Mouse (Mus musculus) embryo, embryonic 9.5 days (tissue): ENCODE data around the gene Comt.

Experiments
- DNase-seq: peaks from one replicate; pipeline ENCODE4 v3.0.0-alpha.2; 2017; ENCODE audit errors: extremely low spot score

Gene Comt

DNA sequence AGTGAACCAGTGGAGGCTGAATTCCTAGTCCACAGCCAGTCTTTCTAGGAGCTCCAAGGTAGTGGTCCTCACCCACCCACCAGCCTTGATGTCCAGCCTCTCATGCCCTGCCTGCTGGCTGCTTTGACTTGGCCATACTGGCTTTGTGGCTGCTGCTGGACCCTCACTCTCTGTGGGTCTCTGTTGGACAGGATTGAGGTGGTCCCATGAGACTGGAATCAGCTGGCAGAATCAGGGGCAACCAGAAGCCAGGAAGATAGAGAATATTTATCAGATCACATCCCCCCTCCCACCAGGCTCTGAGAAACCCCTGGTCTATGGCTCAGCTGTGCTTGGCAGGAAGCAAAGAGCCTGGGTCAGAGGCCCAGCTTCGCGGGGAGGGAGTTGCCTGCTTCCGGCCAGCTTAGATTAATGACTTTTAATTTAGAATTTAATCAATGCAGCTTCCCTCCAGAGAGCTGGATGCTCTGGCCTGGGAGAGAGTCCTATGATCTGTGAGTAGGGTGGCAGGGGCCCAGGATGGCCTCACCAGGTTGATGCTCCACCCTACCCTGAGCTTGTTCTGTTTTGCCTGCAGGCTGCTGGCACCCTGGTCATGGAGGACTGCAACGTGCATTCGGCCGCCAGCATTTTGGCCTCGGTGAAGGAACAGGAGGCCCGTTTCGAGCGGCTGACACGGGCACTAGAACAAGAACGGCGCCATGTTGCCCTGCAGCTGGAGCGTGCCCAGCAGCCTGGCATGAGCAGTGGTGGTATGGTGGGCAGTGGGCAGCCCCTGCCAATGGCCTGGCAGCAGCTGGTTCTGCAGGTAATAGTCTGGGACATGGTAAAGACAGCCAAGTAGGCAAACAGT lies 37.8 kb downstream of the Comt start:
- no peak for DNase-seq

GRCm38 (mm10) chr16:18387704-18388582 lies 38.7 kb downstream of the Comt start:
- no peak for DNase-seq

- no peak for DNase-seq
Observed at GRCm38 (mm10) chr16:18386972-18387371, 39.7 kb downstream of the Comt start.

GRCm38 (mm10) chr16:18386451-18386850 lies 40.2 kb downstream of the Comt start:
- DNase-seq, result no peak

DNA sequence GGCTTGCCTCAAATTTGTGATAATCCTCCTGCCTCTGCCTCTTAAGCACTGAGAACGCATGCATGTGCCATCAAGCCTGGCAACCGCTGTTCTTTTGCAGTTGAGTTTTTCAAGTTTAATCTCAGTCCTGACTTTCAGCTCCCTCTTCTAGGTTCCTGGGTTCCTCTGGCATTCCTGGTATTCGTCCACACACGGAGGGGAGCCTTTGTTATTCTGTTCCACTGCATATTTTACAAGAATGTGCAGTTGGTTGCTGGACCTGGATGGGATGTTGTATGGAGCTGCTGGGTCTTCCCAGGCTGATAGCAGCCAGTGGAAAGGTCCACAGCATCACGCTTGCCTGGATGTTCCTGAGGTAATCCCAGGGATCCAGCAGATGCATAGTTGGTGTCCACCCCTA lies 41.2 kb downstream of the Comt start:
- DNase-seq, result no peak

DNA sequence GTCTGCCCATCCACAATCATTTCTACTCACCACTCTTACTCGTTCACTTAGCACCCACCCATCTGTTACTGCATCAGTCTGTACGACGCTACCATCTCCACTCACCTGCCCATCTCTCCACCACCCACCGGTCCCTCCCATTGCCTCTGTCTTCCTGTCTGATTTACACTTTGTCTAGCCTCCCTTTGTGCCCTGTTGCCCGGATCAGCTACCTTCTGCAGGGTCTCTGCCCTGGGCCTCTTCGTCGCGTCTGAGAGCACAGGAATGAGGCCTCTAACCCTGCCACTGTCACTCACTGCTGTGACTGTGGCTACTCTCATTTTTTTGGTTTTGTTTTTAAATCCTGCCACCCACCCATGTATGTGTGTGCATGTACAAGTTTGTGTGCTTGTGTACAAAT lies 42.0 kb downstream of the Comt start:
- DNase-seq, result no peak

GRCm38 (mm10) chr16:18384211-18384610 lies 42.4 kb downstream of the Comt start:
- no peak for DNase-seq

GRCm38 (mm10) chr16:18383756-18384155 lies 42.9 kb downstream of the Comt start:
- peak; percentile 66 for DNase-seq

GRCm38 (mm10) chr16:18383045-18383726 lies 43.5 kb downstream of the Comt start:
- no peak for DNase-seq

GRCm38 (mm10) chr16:18381621-18382258 lies 44.9 kb downstream of the Comt start:
- no peak for DNase-seq

DNA sequence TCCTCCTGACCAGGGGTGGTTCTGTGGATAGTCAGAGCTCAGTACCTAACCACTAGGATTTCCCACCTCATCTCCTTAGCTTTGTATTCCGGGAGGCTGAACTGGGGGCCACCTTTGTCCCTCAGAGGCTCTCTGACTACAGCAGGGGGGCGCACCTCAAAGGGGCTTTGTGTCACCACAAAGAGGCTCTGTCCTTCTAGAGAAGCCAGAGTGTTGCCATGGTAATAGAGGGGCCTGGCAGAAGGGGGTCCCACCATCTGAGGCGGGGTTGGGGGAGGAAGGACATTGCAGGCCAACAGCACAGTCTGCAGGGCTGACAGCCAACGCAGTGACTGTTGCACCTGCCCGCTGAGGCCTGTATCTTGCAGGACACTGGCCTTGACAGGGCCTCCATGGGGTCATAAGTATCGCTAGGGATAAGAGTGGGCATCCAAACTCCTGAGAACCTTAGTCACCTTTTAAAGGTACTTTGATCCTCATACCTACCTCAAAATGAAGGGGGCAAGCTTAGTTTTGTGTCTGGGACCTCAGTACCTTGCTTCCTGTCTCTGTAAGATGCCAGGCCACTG lies 46.1 kb downstream of the Comt start:
- peak; percentile 64 for DNase-seq

DNA sequence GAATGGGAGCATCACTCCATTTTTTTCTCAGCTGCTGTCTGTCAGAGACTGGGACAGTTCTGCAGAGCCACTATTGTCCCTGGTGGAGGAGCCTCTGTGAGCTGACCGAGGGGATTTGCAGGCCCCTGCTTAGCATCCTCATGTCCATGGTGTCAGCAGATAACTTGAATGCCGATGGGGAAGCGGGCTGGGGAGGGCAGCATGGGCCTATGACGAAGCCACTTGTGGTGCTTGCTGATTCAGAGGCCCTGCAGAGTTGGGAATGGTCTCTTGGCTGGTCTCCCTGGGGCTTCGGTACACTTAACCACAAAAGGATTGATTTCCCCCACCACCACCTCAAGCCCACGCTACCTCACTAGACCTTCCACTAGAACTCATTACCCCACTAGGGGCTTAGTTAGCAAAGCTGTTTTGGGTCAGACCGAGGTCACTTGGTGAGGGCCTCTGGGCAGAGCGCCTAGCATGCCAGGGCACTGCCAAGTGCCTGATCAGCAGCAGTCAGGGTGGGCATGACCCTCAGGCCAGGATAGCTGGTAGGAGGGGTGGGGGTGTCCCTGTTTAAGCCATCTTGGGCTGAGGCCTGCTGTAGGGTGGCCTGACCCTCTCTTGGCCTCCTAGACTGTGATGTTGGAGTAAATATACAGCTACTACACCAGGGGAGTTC lies 47.2 kb downstream of the Comt start:
- no peak for DNase-seq

GRCm38 (mm10) chr16:18378489-18378888 lies 48.2 kb downstream of the Comt start:
- DNase-seq, result no peak

- no peak for DNase-seq
Observed at GRCm38 (mm10) chr16:18377203-18377602, 49.4 kb downstream of the Comt start.

DNA sequence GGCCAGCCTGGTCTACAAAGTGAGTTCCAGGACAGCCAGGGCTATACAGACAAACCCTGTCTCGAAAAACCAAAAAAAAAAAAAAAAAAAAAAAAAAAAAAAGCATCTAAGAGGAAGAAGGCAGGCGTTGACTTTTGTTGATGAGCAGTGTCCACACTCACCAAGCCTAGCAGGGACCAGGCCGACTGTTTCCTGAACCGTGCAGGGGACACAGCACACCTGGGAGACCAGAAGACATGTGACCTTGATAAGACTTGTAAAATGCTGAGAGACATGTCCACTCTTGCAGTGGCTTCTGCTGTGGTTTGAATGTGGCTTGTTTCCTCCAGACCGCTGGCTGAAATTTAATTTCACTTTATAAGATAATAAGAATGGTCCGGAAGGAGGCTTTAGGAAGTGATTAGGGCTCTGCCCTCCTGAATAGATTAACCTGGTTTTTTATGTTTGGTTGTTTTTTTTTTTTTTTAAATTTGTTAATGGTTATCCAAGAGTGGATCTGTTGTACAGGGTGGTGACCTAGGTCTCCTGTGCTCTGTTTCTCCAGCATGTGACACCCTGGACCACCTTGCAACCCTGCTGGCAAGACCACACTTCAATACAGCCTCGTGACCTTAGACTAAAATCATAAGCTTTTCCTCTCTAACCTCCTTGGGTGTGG lies 50.2 kb downstream of the Comt start:
- DNase-seq, result no peak

DNA sequence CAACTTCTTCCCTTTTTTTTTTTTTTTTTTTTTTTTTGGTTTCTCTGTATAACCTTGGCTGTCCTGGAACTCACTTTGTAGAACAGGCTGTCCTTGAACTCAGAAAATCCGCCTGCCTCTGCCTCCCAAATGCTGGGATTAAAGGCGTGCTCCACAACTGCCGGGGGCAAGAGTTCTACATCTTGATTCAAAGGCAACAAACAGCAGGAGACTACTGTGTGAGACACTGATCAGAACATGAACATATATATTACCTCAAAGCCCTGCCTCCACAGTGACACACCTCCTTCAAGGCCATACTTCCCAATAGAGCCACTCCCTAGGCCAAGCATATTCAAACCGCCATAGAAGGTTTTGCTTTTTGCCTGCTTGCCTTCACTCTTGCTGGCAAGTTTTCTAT lies 53.0 kb downstream of the Comt start:
- DNase-seq, result no peak

DNA sequence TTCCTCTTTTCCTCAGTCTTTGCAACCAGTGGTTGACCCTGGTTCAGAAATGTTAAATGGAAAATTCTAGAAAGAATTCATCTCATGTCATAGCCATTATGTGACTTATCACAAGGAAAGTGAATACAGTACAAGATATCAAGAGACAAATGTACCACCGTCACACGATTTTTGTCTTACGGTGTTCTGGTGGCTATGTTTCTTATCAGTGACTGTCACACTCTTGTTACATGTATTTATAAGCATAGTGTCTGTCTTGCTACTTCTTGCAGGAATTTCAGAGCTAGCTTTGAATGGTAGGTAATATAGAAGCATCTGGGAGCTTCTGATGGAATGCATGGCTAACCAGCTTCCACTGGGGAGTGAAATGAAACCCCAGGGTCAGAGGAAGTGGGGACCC lies 56.5 kb downstream of the Comt start:
- no peak for DNase-seq

GRCm38 (mm10) chr16:18366849-18367248 lies 59.8 kb downstream of the Comt start:
- DNase-seq, result no peak

DNA sequence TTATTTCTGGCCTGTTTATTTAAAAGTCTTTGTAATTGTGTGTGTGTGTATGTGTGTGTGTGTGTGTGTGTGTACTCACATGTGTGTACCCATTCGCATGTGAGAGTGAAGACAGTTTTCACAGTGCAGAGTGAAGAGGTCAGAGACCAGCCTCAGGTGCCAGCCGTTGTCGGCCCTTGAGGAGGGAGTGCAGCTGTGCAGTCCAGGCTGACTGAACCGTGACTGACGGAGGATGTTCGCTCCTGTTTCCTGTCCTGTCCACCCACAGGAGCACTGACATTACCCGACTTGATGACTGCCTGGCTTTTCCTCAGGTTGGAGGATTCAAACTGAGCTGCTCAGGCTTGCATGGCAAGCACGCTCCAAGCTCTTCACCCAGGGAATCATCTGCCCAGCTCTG lies 63.7 kb downstream of the Comt start:
- no peak for DNase-seq

GRCm38 (mm10) chr16:18360151-18360805 lies 66.4 kb downstream of the Comt start:
- no peak for DNase-seq
